Mouse (Mus musculus) embryo, embryonic 10 days (tissue): Measurements from ENCODE around the gene Stx3.

Experiments
- DNase-seq: peaks from one replicate; pipeline ENCODE4 v3.0.0-alpha.2; 2015; ENCODE audit warnings: low spot score

The Stx3 gene

DNA sequence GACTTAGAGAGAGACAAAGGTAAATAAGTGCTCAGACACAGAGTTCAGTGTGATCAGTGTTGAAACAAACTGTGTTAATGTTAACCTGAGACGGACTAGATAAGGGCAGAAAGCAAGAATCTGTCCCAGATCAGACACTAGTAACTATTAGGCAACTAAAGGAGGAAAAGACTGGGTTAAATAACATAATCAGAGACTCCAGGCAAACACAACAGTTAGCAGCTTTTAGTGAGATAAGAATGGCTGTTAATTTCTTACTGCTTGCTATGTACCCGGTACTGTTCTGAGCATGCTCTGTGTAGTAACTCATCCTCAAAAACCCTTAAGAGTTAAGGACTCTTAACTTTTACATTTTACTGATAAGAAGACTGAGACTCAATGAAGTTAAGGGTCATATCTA, 93.3 kb downstream of the Stx3 start:
- no peak for DNase-seq
